Mouse (Mus musculus) olfactory bulb, adult 2 months (tissue): ENCODE measurements around the gene Edem2. TPM values are rescaled to one million over a fixed set of nuclear protein-coding genes. Genes with fewer than 3 reads are reported as not detected.
A peak's percentile ranks its signal among the peaks of the same experiment; 100 is the strongest.
"Not testable (repeated sequence)": the region's sequence is repeated elsewhere in the genome, so short reads cannot be mapped to it uniquely, and the experiment has no call there.

Source experiments
- H3K27ac ChIP-seq: fragments of 200-500 bp; 2 replicates; pipeline ENCODE4 v1.5.1; 2012; ENCODE audit warnings: low read depth, low read length; ENCODE audit not compliant: insufficient read depth
- H3K4me1 ChIP-seq: fragments of 200-500 bp; 2 replicates; pipeline ENCODE4 v1.6.1; 2012; ENCODE audit warnings: low read length; ENCODE audit not compliant: control insufficient read depth, insufficient read depth
- H3K4me3 ChIP-seq: fragments of 200-500 bp; 2 replicates; pipeline ENCODE4 v1.5.1; 2012; ENCODE audit warnings: mild to moderate bottlenecking, low read depth, low read length, moderate library complexity; ENCODE audit not compliant: insufficient read depth
- CTCF ChIP-seq: fragments of 200-500 bp; IDR thresholded peaks from 2 replicates; pipeline ENCODE4 v1.5.1; 2012; ENCODE audit warnings: low read depth, mild to moderate bottlenecking, low read length, moderate library complexity; ENCODE audit not compliant: insufficient read depth
- POLR2A ChIP-seq: fragments of 200-500 bp; IDR thresholded peaks from 2 replicates; pipeline ENCODE4 v1.6.1; 2012; ENCODE audit warnings: mild to moderate bottlenecking, low read depth, low read length, moderate library complexity; ENCODE audit not compliant: insufficient read depth
- WGBS: fragments of 180-500 bp; shearing (Covaris S2); methylation state at CpG from one replicate; pipeline ENCODE4 v1.1.7; 2018; 5-methylcytosine and 5-hydroxymethylcytosine counted together
- polyA plus RNA-seq: library from polyadenylated mRNA; stranded (reverse); fragments of >200 nt; gene quantifications from 2 replicates; pipeline ENCODE4 v1.2.4, GENCODE M21; 2012; ENCODE audit warnings: low replicate concordance; ENCODE audit not compliant: missing spikeins, insufficient read depth, insufficient read length

Gene Edem2
- polyA plus RNA-seq, 1 experiment = not detected

DNA sequence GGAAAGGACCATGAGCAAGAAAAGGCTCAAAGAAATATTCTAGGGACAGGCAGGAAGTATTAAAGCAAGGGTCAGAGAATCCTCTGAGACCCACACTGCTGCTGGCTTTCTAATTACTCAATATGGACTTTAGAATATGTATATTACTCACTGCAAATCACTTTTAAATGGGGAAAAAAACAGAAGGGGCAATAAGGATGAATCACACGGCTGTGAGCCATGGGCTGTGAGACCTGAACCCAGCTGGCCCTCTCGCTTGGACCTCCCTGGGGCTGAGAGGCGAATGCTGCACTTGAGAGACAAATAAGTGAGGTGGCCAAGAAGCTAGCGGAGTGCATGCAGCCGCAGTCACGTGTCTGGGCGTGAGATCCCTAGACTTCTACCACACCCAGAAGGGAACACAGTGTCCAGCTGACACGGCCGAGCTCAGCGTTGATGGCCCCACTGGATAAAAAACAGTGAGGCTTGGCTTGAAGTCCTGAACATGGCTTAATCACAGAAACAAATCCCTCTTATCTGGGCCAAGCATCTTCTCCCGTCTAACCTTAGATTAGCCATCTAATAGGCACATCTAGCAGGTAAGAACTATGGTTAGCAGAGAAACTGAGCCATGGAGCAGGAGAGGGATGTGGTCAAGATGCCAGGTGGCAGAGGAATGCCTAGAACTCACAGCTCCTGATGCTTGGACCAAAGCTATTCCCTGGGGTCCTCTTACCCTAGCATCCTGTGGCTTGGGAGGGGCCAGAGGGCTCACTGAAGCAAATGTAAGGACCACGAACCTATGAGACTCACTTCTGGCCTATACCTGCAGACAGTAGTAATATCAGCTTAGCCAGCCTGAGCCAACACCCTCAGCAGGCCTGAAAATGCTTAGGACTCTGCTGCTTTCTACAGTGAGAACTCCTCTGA, 11.9 kb downstream of the Edem2 start:
- 91% methylated on average over 12 of the region's 12 CpGs for WGBS
- no peak overlapping the region for H3K27ac ChIP-seq
- H3K4me1 ChIP-seq = no peaks in the 10 kb centered on the region
- H3K4me3 ChIP-seq = no peak overlapping the region
- TF ChIP-seq CTCF (no peak), POLR2A (no peak)

DNA sequence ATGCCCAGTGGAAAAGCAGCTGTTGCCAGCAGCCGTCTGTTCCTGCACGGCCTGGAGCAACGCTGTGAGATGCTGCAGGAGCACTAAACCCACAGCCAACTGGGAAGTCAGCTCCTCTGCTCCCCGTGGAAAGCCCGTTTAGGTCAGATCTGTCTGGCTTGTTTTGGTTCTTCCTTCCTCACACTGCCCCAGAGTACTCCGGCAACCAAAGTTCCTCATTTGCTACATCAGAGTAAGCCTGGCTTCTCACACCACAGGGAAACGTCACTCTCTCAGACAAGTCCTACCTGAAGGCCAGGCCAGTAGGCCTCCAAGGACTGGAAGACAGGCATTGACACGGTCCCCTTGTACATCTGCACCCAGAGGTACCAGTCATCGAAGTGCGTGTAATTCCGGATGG, 18.7 kb downstream of the Edem2 start:
- 89% methylated on average over 11 of the region's 11 CpGs for WGBS
- no peak overlapping the region for H3K4me3 ChIP-seq
- peaks cover 6% of the 10 kb centered on the region for H3K4me1 ChIP-seq
- TF ChIP-seq POLR2A (no peak), CTCF (no peak)
- H3K27ac ChIP-seq = no peak overlapping the region

DNA sequence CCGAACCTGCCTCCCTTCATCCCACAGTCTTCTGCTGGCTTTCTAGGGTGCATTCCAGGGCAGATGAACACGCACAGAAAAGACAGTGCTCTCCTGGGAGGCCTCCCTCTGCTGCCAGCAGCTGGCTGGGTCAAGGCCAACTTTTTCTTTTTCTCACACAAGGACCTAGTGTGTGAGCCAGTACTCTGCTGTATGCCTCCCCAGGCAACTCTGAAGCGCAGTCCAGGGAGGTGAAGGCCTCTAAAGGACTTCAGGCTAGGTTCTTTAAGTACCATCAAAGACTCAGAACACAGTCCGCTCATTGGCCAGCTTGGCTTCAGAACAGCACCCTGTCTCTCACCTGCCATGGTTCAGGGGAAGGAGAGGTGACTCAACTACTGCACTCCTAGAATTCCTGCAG, 22.0 kb downstream of the Edem2 start:
- no peak overlapping the region for H3K4me3 ChIP-seq
- 42% methylated on average over 4 of the region's 4 CpGs for WGBS
- H3K4me1 ChIP-seq = peaks cover 6% of the 10 kb centered on the region
- no peak overlapping the region for H3K27ac ChIP-seq
- no peak for TF ChIP-seq CTCF

DNA sequence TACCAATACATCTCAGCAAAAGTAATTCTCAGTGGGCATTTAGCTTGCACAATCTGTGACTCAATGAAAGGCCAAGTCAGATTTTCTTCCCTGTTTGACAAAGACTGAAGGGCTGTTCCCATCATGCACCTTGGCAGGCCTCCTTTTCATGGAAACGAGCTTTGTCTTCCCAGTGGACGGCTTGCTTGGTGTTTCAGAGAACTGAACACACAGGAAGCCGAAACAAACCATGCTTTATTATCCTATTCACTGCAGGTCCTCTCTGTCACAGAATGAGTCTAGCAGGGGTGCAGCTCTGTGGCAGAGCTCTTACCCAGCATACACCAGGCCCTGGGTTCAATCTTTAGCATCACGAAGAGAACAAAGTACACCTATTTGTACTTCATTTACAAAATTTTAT, 25.6 kb downstream of the Edem2 start:
- no peak overlapping the region for H3K27ac ChIP-seq
- WGBS = 29% methylated on average over 4 of the region's 4 CpGs

DNA sequence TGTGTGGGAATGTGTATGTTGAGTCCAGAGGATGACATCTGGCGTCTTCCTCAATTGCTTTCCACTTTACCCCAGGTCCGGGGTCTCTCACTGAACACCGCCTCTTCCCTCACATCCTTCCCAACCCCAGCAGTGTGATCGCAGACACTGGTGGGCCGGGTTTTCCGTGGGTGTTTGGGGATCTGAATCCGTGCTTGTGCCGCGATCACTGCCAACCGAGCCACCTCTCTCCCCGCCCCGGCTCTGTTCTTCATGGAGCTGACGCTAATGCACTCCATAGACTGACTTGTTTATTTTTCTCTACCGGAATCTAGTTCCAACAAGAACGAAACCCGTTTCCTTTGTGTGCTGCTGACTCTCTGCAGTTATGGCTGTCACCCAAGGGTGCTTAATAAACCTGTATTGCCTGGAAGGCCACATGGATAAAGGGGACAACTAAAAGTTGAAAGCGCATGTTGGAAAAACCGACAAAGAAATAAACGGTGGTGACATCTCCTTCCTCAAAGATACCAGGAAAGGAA, 27.8 kb downstream of the Edem2 start:
- Histone ChIP-seq H3K4me1 (no peaks in the 10 kb centered on the region), H3K27ac (no peak overlapping the region), H3K4me3 (no peak overlapping the region)
- WGBS = 63% methylated on average over 19 of the region's 19 CpGs
- no peak for TF ChIP-seq CTCF
- TF ChIP-seq POLR2A = no peak

More for the DNA sequence above, 25.6 kb downstream of the Edem2 start:
- Histone ChIP-seq H3K4me3 (no peak overlapping the region), H3K4me1 (peaks cover 6% of the 10 kb centered on the region)
- TF ChIP-seq POLR2A = no peak
- no peak for TF ChIP-seq CTCF

DNA sequence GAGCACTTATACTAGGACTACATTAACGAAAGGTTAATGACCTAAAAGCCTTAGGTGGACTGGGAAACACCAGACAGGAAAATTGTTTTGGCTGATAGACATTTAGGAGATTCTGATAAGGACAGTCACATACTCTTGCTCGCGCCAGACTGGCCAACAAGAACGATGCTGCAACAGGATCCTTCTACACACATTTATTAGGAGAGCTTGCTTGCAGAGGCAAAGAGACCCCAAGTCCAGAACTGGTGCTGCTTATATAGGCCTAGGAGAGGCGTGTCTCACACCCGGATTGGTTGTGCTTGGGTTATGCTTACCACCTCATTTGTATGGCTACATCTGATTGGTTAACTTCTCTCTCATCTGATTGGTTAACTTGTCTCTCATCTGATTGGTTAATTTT, 30.8 kb downstream of the Edem2 start:
- H3K4me3 ChIP-seq, H3K27ac ChIP-seq, H3K4me1 ChIP-seq: not testable (repeated sequence)
- 93% methylated on average over 6 of the region's 6 CpGs for WGBS

DNA sequence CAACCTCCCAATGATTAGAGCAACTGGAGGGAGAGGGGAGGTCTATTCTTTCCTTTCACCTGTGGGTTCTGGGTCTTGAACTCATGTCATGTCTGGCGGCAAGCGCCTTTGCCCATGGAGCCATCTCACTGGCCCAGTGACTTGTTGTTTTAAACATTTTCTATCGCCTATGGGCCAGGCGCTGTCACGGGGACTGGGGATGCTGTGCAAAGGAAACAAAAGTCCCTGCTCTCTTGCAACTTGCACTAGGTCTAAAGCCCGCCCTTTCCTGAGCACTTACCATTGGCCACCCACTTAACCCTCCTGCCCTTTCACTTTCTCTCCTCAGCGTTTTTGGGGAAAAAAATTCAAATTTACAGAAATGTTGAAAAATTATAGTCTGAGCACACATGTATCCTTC, 32.4 kb downstream of the Edem2 start:
- Histone ChIP-seq H3K4me1 (peaks cover 2% of the 10 kb centered on the region; the same call in 1 of the 2 replicates), H3K4me3 (no peak overlapping the region), H3K27ac (no peak overlapping the region)
- TF ChIP-seq POLR2A (no peak), CTCF (no peak)
- 78% methylated on average over 7 of the region's 7 CpGs for WGBS

DNA sequence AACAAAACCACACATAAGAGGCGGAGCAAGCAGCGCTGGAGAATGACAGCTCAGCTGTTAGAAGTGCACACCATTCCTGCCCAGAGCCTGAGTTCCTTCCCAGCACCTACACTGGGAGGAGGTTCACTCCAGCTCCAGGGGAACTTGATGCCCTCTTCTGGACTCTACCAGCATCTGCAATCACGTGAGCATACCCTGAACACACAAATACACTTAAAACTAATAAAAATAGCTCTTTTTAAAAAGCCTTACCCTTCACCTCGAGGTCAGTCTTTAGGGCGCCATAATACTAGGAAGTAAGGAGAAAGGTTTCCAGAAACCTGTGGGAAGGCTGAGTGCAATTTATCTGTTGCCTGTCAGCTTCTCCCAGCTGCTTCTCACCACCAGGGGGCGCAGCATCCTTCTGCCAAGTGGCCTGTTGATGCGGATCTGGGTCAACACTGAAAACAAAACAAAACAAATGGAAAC, 33.1 kb downstream of the Edem2 start:
- peaks cover 2% of the 10 kb centered on the region; the same call in 1 of the 2 replicates for H3K4me1 ChIP-seq
- H3K27ac ChIP-seq = no peak overlapping the region
- no peak overlapping the region for H3K4me3 ChIP-seq
- WGBS = 11% methylated on average over 7 of the region's 7 CpGs
- TF ChIP-seq CTCF (peak; percentile 62), POLR2A (no peak)

DNA sequence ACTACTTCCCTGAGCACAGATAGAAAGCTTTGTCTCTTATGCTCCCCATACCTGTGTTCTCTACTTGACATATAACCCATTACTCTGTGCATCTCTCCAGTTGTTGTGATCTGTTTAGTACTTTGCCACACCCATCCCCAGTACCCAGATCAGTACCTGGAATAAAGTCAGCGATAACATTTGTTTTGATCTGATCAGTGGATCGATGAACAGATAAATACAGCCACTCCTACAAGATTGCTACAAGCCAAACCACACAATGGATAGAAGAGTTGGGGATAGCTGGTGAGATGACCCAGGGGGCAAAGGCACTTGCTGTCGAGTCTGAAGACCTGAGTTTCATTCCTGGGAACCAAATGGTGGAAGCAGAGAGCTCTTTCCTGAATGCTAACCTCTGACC, 34.0 kb downstream of the Edem2 start:
- Histone ChIP-seq H3K27ac (no peak overlapping the region), H3K4me3 (no peak overlapping the region), H3K4me1 (peaks cover 2% of the 10 kb centered on the region; the same call in 1 of the 2 replicates)
- 79% methylated on average over 3 of the region's 3 CpGs for WGBS
- TF ChIP-seq CTCF (no peak), POLR2A (no peak)

DNA sequence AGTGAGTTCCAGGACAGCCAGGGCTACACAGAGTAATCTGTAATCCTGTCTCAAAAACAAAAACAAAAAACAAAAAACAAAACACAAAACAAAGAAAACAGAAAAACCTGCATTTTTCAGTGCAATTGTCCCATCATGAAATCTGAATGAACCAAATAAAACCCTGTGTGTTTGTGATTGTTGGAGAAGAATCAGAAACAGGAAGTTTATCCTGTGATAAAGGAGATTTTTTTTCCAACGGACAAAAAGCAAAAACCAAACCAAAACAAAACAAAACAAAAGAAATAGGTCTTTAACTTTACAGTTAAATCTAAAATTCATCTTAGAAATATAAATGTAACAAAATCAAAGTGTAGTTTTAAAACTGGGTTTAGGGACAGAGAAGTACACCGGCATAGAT, 34.7 kb downstream of the Edem2 start:
- Histone ChIP-seq H3K4me1 (peaks cover 5% of the 10 kb centered on the region), H3K4me3 (no peak overlapping the region), H3K27ac (no peak overlapping the region)
- TF ChIP-seq POLR2A (no peak), CTCF (no peak)
- WGBS = 68% methylated on average over 2 of the region's 2 CpGs
